Mouse (Mus musculus) CH12.LX (cell line): ENCODE results near the gene Defb35.

Experiments used
- CHD2 ChIP-seq: IDR thresholded peaks from 2 replicates; pipeline ENCODE4 v1.6.1; 2011; ENCODE audit warnings: low read length, improper control_type of control experiment
- CTCF ChIP-seq, 2 experiments: IDR thresholded peaks in 1 of 2; conservative IDR thresholded peaks in 1 of 2; 2 replicates each; pipeline ENCODE4 v1.5.1; 2011 to 2012; ENCODE audit warnings: low read depth in 2 of 2, low read length in 2 of 2, improper control_type of control experiment in 1 of 2, inconsistent platforms in 1 of 2, mild to moderate bottlenecking in 1 of 2, moderate library complexity in 1 of 2
- ELF1 ChIP-seq: IDR thresholded peaks from 2 replicates; pipeline ENCODE4 v1.6.1; 2014; ENCODE audit warnings: low read depth, mild to moderate bottlenecking, inconsistent platforms, low read length, improper control_type of control experiment
- EP300 ChIP-seq: IDR thresholded peaks from 2 replicates; pipeline ENCODE4 v1.6.1; 2011; ENCODE audit warnings: low read length, improper control_type of control experiment
- GABPA ChIP-seq: IDR thresholded peaks from 2 replicates; pipeline ENCODE4 v1.6.1; 2012; ENCODE audit warnings: low read depth, low read length, improper control_type of control experiment, inconsistent platforms; ENCODE audit not compliant: insufficient replicate concordance
- MAFK ChIP-seq: IDR thresholded peaks from 2 replicates; pipeline ENCODE4 v1.6.1; 2011; ENCODE audit warnings: low read length, improper control_type of control experiment; ENCODE audit not compliant: insufficient replicate concordance
- MAX ChIP-seq: IDR thresholded peaks from 2 replicates; pipeline ENCODE4 v1.6.1; 2011; ENCODE audit warnings: low read length, improper control_type of control experiment
- POLR2A ChIP-seq: IDR thresholded peaks from 2 replicates; pipeline ENCODE4 v1.6.1; 2011; ENCODE audit warnings: low read depth, mild to moderate bottlenecking, improper control_type of control experiment, low read length
- RCOR1 ChIP-seq: conservative IDR thresholded peaks from 2 replicates; pipeline ENCODE4 v1.6.1; 2012; ENCODE audit warnings: low read depth, mild to moderate bottlenecking, inconsistent platforms, low read length, improper control_type of control experiment
- SIN3A ChIP-seq: IDR thresholded peaks from 2 replicates; pipeline ENCODE4 v1.6.1; 2012; ENCODE audit warnings: low read length, improper control_type of control experiment, inconsistent platforms
- USF1 ChIP-seq: IDR thresholded peaks from 2 replicates; pipeline ENCODE4 v1.6.1; 2014; ENCODE audit warnings: low read depth, mild to moderate bottlenecking, inconsistent platforms, low read length, improper control_type of control experiment

DNA sequence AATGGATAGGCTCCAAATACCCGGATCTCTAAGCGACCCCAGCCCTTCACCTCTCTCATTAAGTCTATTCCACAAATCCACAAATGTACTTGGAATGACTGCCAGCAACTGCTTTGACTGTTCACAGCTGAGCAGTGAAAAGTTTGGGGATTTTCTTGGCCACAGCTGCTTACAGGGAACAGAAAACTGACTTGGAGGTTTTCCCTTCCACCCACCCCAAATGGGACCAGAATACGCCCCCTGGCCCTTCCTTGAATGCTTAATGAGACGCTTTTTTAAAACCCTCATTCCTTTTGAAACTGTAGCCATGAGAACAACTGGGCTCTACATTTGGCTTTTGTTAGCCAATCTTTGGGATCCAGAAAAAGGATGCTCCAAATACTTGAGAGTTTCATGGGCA lies 40.0 kb downstream of the Defb35 start:
- TF ChIP-seq EP300 (no peak), POLR2A (no peak), USF1 (no peak), CTCF (conservative IDR thresholded peaks at IDR 0.05 in 1 of 2, IDR thresholded peaks at IDR 0.05 in 1 of 2; ENCODE audit: low read depth in 2 of 2, low read length in 2 of 2) (no peak), CHD2 (no peak), ELF1 (no peak), SIN3A (no peak), RCOR1 (no peak), MAFK (no peak), GABPA (no peak), MAX (no peak)
